Mouse (Mus musculus): Measurements from ENCODE around the gene Ksr1. TPM values are rescaled to one million over a fixed set of nuclear protein-coding genes. Genes with fewer than 3 reads are reported as not detected.
A peak's percentile ranks its signal among the peaks of the same experiment; 100 is the strongest.

Ksr1 gene
- polyA plus RNA-seq, 1 experiment from 2014 or later, result 4.2 TPM

GRCm38 (mm10) chr11:79115659-79116058, 30.5 kb downstream of the Ksr1 start:
- no peak overlapping the region for H3K4me2 ChIP-seq (replicated peaks)
- H3K4me1 ChIP-seq, result peaks cover 47% of the 10 kb centered on the region
- no peak overlapping the region for H3K27ac ChIP-seq
- no peaks in the 10 kb centered on the region for H3K9me3 ChIP-seq
- no peak overlapping the region for H3K4me3 ChIP-seq
- ATAC-seq (ENCODE audit: low FRiP score, low read depth), result no peak
- H3K27me3 ChIP-seq, result no peaks in the 10 kb centered on the region
- no peaks in the 10 kb centered on the region for H3K36me3 ChIP-seq
- no peak overlapping the region for H3K9ac ChIP-seq
- WGBS, result 81% methylated on average over 8 of the region's 8 CpGs

- no peak for ATAC-seq (ENCODE audit: low FRiP score, low read depth)
- WGBS, result 30% methylated on average over 6 of the region's 6 CpGs
- Histone ChIP-seq H3K4me3 (no peak overlapping the region), H3K9me3 (no peaks in the 10 kb centered on the region), H3K36me3 (no peaks in the 10 kb centered on the region), H3K27ac (no peak overlapping the region), H3K4me1 (peaks cover 39% of the 10 kb centered on the region), H3K9ac (no peak overlapping the region), H3K4me2 (replicated peaks) (no peak overlapping the region), H3K27me3 (no peaks in the 10 kb centered on the region)
These were observed 32.1 kb downstream of the Ksr1 start for GRCm38 (mm10) chr11:79114061-79114460.

- H3K36me3 ChIP-seq, result no peaks in the 10 kb centered on the region
- WGBS, result 79% methylated on average over 4 of the region's 4 CpGs
- ATAC-seq (ENCODE audit: low FRiP score, low read depth), result no peak
These were observed 32.8 kb downstream of the Ksr1 start for GRCm38 (mm10) chr11:79113397-79113796.

GRCm38 (mm10) chr11:79112559-79113302, 33.5 kb downstream of the Ksr1 start:
- no peaks in the 10 kb centered on the region for H3K27me3 ChIP-seq
- no peak overlapping the region for H3K4me3 ChIP-seq
- peaks cover 35% of the 10 kb centered on the region for H3K4me1 ChIP-seq
- no peaks in the 10 kb centered on the region for H3K9me3 ChIP-seq
- H3K4me2 ChIP-seq (replicated peaks), result no peak overlapping the region; the same call in 1 of the 2 replicates
- 68% methylated on average over 19 of the region's 19 CpGs for WGBS
- H3K27ac ChIP-seq, result 0 out of 2 replicates have a peak overlapping the region, but pooled peaks have one; percentile 4
- no peak for ATAC-seq (ENCODE audit: low FRiP score, low read depth)
- H3K36me3 ChIP-seq, result no peaks in the 10 kb centered on the region
- H3K9ac ChIP-seq, result no peak overlapping the region

More at GRCm38 (mm10) chr11:79113397-79113796, 32.8 kb downstream of the Ksr1 start:
- Histone ChIP-seq H3K4me1 (peaks cover 35% of the 10 kb centered on the region), H3K9me3 (no peaks in the 10 kb centered on the region), H3K9ac (no peak overlapping the region), H3K27ac (no peak overlapping the region), H3K27me3 (no peaks in the 10 kb centered on the region), H3K4me2 (replicated peaks) (no peak overlapping the region), H3K4me3 (no peak overlapping the region)

- H3K9ac ChIP-seq, result no peak overlapping the region
- WGBS, result 86% methylated on average over 10 of the region's 10 CpGs
- no peak overlapping the region for H3K4me2 ChIP-seq (replicated peaks)
- H3K9me3 ChIP-seq, result no peaks in the 10 kb centered on the region
- H3K27ac ChIP-seq, result no peak overlapping the region
- peaks cover 35% of the 10 kb centered on the region for H3K4me1 ChIP-seq
- H3K4me3 ChIP-seq, result no peak overlapping the region
- no peak for ATAC-seq (ENCODE audit: low FRiP score, low read depth)
- no peaks in the 10 kb centered on the region for H3K36me3 ChIP-seq
- no peaks in the 10 kb centered on the region for H3K27me3 ChIP-seq
These were observed 34.2 kb downstream of the Ksr1 start for GRCm38 (mm10) chr11:79111864-79112558.

- Histone ChIP-seq H3K9me3 (no peaks in the 10 kb centered on the region), H3K4me2 (replicated peaks) (no peak overlapping the region), H3K4me1 (peaks cover 27% of the 10 kb centered on the region), H3K36me3 (no peaks in the 10 kb centered on the region), H3K27me3 (no peaks in the 10 kb centered on the region), H3K27ac (no peak overlapping the region), H3K9ac (no peak overlapping the region), H3K4me3 (no peak overlapping the region)
- ATAC-seq (ENCODE audit: low FRiP score, low read depth), result no peak
- WGBS, result 84% methylated on average over 4 of the region's 4 CpGs
These were observed 35.8 kb downstream of the Ksr1 start for GRCm38 (mm10) chr11:79110446-79110845.

- Histone ChIP-seq H3K4me2 (replicated peaks) (no peak overlapping the region), H3K4me1 (peaks cover 16% of the 10 kb centered on the region), H3K9me3 (no peaks in the 10 kb centered on the region), H3K9ac (no peak overlapping the region), H3K27ac (no peak overlapping the region), H3K27me3 (no peaks in the 10 kb centered on the region), H3K36me3 (no peaks in the 10 kb centered on the region), H3K4me3 (no peak overlapping the region)
- no peak for ATAC-seq (ENCODE audit: low FRiP score, low read depth)
- WGBS, result 88% methylated on average over 11 of the region's 11 CpGs
These were observed 38.3 kb downstream of the Ksr1 start for GRCm38 (mm10) chr11:79107934-79108333.

- H3K9ac ChIP-seq, result no peak overlapping the region
These were observed 41.2 kb downstream of the Ksr1 start for GRCm38 (mm10) chr11:79104998-79105397.

GRCm38 (mm10) chr11:79104538-79104937, 41.7 kb downstream of the Ksr1 start:
- Histone ChIP-seq H3K4me2 (replicated peaks) (no peak overlapping the region), H3K36me3 (no peaks in the 10 kb centered on the region), H3K27me3 (no peaks in the 10 kb centered on the region), H3K9me3 (no peaks in the 10 kb centered on the region), H3K4me3 (no peak overlapping the region), H3K4me1 (peaks cover 16% of the 10 kb centered on the region), H3K9ac (no peak overlapping the region), H3K27ac (no peak overlapping the region)
- 76% methylated on average over 6 of the region's 6 CpGs for WGBS
- ATAC-seq (ENCODE audit: low FRiP score, low read depth), result no peak

More at GRCm38 (mm10) chr11:79104998-79105397, 41.2 kb downstream of the Ksr1 start:
- WGBS, result 76% methylated on average over 6 of the region's 6 CpGs
- Histone ChIP-seq H3K27ac (no peak overlapping the region), H3K36me3 (no peaks in the 10 kb centered on the region), H3K27me3 (no peaks in the 10 kb centered on the region), H3K9me3 (no peaks in the 10 kb centered on the region), H3K4me1 (peaks cover 14% of the 10 kb centered on the region), H3K4me2 (replicated peaks) (no peak overlapping the region), H3K4me3 (no peak overlapping the region)
- ATAC-seq (ENCODE audit: low FRiP score, low read depth), result no peak

GRCm38 (mm10) chr11:79104096-79104495, 42.1 kb downstream of the Ksr1 start:
- WGBS, result 88% methylated on average over 11 of the region's 11 CpGs
- Histone ChIP-seq H3K4me1 (peaks cover 21% of the 10 kb centered on the region), H3K9ac (no peak overlapping the region; the same call in 1 of the 2 replicates), H3K4me3 (no peak overlapping the region), H3K36me3 (no peaks in the 10 kb centered on the region), H3K27ac (no peak overlapping the region), H3K4me2 (replicated peaks) (no peak overlapping the region), H3K9me3 (no peaks in the 10 kb centered on the region), H3K27me3 (no peaks in the 10 kb centered on the region)
- no peak for ATAC-seq (ENCODE audit: low FRiP score, low read depth)

- Histone ChIP-seq H3K4me2 (replicated peaks) (no peak overlapping the region), H3K4me3 (no peak overlapping the region), H3K27me3 (no peaks in the 10 kb centered on the region), H3K27ac (no peak overlapping the region), H3K36me3 (no peaks in the 10 kb centered on the region), H3K4me1 (peaks cover 27% of the 10 kb centered on the region), H3K9ac (no peak overlapping the region; the same call in 1 of the 2 replicates), H3K9me3 (no peaks in the 10 kb centered on the region)
- WGBS, result 64% methylated on average over 5 of the region's 5 CpGs
- ATAC-seq (ENCODE audit: low FRiP score, low read depth), result no peak
These were observed 42.7 kb downstream of the Ksr1 start for GRCm38 (mm10) chr11:79103461-79103869.

- no peak for ATAC-seq (ENCODE audit: low FRiP score, low read depth)
- Histone ChIP-seq H3K9me3 (no peaks in the 10 kb centered on the region), H3K27me3 (no peaks in the 10 kb centered on the region), H3K9ac (no peak overlapping the region), H3K27ac (no peak overlapping the region), H3K4me3 (no peak overlapping the region), H3K4me2 (replicated peaks) (no peak overlapping the region), H3K4me1 (peaks cover 29% of the 10 kb centered on the region), H3K36me3 (no peaks in the 10 kb centered on the region)
- 70% methylated on average over 4 of the region's 4 CpGs for WGBS
These were observed 43.9 kb downstream of the Ksr1 start for GRCm38 (mm10) chr11:79102280-79102679.

All from limb, embryonic 13.5 days (tissue).